Mouse (Mus musculus) cerebellum, adult 11-12 months (tissue): Measurements from ENCODE around the gene Pglyrp4.
A peak's percentile ranks its signal among the peaks of the same experiment; 100 is the strongest.
"Not testable (repeated sequence)": the region's sequence is repeated elsewhere in the genome, so short reads cannot be mapped to it uniquely, and the experiment has no call there.

Source experiments
- DNase-seq: peaks from one replicate; pipeline ENCODE4 v3.0.0; 2022

Gene Pglyrp4

GRCm38 (mm10) chr3:90726606-90727005, at the start of gene Pglyrp4:
TSS of gene Pglyrp4 (plus strand) at chr3:90726906.
- DNase-seq, result no peak

GRCm38 (mm10) chr3:90678656-90679055, 48.0 kb upstream of the Pglyrp4 start:
- no peak for DNase-seq

- no peak for DNase-seq
Measured at GRCm38 (mm10) chr3:90683929-90684328, 42.8 kb upstream of the Pglyrp4 start.

GRCm38 (mm10) chr3:90686835-90687234, 39.9 kb upstream of the Pglyrp4 start:
- no peak for DNase-seq

GRCm38 (mm10) chr3:90693496-90693895, 33.2 kb upstream of the Pglyrp4 start:
- no peak for DNase-seq

- DNase-seq, result no peak
Measured at GRCm38 (mm10) chr3:90695613-90696012, 31.1 kb upstream of the Pglyrp4 start, which contains the start of gene S100a9. TSS of gene S100a9 (minus strand) at chr3:90695721.

- no peak for DNase-seq
Measured at GRCm38 (mm10) chr3:90702244-90702643, 24.5 kb upstream of the Pglyrp4 start.

- DNase-seq, result no peak
Measured at GRCm38 (mm10) chr3:90708523-90709202, 18.0 kb upstream of the Pglyrp4 start.

GRCm38 (mm10) chr3:90709591-90710460, 16.9 kb upstream of the Pglyrp4 start:
- DNase-seq, result peak; percentile 40

- DNase-seq, result no peak
Measured at GRCm38 (mm10) chr3:90749658-90750057, 23.0 kb downstream of the Pglyrp4 start.

GRCm38 (mm10) chr3:90777776-90778175, 51.1 kb downstream of the Pglyrp4 start, which contains the start of gene Gm5849:
TSS of gene Gm5849 (minus strand) at chr3:90777876.
- DNase-seq, result not testable (repeated sequence)
